Mouse (Mus musculus) spleen, adult 2 months (tissue): ENCODE measurements around the gene Slc35f1.

Experiments used
- CTCF ChIP-seq: fragments of 200-500 bp; IDR thresholded peaks from 2 replicates; pipeline ENCODE4 v1.5.1; 2011; ENCODE audit warnings: mild to moderate bottlenecking, inconsistent platforms; ENCODE audit not compliant: insufficient read depth, insufficient read length, insufficient replicate concordance; ENCODE audit errors: extremely low read depth
- POLR2A ChIP-seq: fragments of 200-500 bp; IDR thresholded peaks from 2 replicates; pipeline ENCODE4 v1.6.1; 2011; ENCODE audit warnings: low read depth, low read length, inconsistent platforms

DNA sequence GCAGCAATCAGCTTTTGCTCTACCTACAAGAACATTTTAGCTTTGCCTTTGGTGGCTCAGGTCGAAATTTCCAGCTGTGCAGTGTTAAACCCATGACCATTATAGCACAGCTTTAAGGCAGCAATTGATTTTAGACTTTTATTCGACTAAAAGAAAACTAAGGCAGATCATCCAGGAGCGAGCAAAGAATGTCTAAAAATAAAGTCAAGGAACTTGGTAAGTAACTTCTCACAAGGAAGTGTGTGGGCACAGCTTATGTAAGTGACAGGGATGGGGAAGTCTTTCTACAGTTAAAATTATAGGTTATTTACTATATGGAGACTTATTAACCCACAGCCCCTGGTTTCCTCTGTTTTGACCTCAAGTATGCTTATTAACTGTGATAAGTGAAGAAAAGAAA is 262.2 kb downstream of the Slc35f1 start:
- TF ChIP-seq CTCF (no peak), POLR2A (no peak)
